Mouse (Mus musculus): Measurements from ENCODE around the gene Cyp2s1.

Cyp2s1 gene

DNA sequence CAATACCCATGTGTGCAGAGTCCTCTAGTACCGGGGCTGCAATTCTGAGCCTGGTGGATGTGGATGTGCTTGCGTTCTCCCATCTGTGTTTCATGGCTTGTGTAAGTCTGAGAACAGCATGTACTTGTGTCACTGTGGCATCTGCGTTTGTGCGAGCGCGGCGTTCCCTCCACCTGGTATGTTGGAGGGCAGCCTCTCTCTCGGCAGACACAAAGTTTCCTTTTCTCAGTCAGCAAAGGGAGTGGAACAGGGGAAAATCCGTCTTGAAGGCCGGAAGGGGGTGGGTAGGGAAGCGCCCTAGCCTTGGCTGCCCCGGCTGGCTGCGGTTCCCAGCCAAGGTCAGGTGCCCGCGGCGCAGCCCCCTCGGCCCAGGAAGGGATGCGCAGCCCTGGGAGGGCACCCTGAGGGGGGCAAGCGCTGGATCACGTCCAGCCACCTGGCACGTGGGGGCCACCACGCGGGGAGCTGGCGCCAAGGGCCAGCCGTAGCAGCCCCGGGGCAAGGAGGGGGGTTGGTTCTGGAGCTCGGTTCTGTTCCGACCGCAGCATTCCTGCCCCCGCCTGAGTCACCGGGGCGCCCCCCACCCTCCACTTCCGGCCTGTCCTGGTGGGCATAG, 35.3 kb downstream of the Cyp2s1 start:
- DNase-seq (ENCODE audit: low spot score in 2 of 2) = no peak

DNA sequence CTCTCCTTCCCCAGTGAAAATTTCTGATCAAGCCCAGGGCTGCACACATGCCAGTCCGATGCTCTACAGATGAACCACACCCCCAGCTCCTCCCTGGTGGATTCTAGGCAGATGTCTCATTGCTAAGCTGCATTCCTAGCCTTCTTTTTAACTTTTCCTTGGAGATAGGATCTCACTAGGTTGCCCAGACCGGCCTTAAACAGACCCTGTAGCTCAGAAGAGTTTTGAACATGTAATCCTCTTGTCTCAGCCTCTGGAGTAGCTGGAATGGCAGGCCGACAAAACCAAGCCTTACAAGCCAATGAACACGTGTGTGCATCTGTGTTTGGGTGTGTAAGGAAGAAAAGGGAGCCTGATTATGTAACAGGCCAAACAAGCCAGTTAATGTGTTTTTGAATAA, 36.0 kb downstream of the Cyp2s1 start:
- no peak for DNase-seq (ENCODE audit: low spot score in 2 of 2)

DNA sequence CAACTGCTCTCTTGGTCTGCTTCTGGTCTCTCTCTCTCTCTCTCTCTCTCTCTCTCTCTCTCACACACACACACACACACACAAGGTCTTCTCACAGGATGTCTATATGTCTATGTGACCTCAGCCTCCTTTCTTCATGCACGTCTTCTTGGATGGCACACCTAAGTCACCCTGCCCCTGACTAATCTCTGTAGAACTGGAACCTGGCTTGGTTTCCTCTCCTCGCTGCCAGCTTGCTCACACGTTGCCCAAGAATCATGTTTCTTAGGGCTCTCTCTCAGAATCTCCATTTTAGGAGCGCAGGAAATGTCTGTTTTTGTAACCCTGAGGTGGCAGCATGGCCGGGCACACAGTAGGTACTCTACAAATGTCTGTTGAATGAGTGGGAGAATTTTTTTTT, 36.7 kb downstream of the Cyp2s1 start:
- DNase-seq (ENCODE audit: low spot score in 2 of 2) = no peak

DNA sequence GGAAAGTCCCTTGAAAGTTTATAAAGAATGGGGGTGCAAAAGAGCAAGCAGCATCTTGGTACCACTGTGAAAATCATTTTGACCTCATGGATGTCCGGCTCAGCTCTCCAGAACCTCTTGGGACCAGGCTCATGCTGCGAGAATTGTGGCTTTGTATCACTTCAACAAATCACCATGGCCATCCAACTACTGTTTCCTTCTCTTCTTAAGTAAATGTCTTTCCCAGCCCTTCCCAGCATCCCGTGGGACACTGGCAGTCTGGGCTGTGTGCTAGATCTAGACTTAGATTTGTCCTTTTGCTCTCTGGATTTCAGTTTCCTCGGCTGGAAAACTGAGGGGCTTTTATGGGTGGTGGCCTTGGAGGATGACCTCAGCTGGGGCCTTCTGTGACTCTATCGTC, 48.5 kb downstream of the Cyp2s1 start:
- no peak for DNase-seq (ENCODE audit: low spot score in 2 of 2)

DNA sequence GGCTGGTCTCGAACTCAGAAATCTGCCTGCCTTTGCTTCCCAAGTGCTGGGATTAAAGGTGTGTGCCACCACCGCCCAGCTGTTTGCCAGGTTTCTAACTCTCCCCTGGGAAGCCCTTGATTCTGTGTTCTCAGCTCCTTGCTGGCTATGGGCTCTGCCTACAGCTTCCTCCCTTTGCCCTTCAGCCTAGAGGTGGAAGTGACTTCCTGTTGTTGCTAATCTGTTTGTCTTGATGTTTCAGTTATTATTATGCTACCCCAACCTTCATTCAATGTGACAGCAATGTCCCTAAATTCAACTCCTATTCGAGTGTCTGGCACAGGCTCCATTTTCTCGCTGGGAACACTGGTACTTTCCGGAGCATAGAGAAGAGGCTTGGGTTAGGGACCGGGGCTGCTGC, 50.6 kb downstream of the Cyp2s1 start:
- DNase-seq (ENCODE audit: low spot score in 2 of 2) = no peak

DNA sequence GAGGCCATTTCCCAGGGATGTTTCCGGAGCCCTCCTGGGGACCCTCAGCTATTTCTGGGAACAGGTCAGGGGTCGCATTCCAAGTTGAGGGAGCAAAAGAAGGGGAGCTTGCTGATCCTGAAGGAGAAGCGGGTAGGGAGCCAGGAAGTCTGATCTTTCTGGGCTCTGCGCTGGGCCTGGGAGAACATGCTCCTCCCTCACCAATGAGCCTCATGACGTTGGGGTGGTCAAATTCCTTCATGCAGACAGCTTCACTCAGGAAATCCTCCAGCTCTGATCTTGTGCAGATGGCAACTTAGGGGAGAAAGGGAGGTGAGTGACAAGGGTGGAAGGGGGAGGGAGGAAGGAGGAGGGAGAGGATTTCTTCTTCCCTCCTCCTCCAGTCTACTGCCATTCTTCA, 52.5 kb downstream of the Cyp2s1 start:
- no peak for DNase-seq (ENCODE audit: low spot score in 2 of 2)

DNA sequence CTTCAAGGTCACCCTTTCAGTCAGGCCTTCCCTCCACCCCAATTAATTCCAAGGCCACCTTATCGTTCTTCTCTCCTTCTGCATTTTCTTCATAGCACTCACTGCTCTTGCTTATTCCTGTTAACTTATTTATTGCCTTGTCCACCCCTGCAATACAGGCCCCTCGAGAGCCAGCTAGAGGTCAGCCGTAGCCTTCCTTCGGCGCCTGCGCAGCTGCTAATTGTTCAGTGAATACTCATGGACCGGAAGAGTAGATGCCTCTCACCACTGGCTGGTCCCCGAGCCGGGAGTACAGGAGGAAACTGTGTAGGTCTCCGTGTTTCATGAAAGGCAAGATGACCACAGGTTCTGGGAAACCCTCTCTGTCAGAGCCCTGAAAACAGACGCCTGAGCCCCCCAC, 53.0 kb downstream of the Cyp2s1 start:
- no peak for DNase-seq (ENCODE audit: low spot score in 2 of 2)

DNA sequence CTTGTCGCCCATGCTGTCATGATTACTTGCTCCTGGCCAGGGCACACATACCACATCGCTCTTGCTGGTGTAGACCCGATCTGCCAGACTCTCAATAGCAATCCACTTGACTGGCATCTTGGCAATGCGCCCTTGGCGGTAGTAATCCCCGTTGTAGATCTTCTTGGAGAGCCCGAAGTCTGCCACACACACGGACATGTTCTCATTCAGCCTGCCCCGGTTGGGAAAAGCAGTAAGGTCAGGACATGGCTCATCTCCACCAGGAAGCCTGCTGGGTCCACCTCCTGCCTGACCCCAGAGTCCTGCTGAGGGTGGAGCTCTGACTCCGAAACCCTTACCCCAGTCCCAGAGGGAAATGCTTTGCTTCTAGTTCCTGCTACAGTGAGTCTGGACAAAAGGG, 55.4 kb downstream of the Cyp2s1 start:
- no peak for DNase-seq (ENCODE audit: low spot score in 2 of 2)

DNA sequence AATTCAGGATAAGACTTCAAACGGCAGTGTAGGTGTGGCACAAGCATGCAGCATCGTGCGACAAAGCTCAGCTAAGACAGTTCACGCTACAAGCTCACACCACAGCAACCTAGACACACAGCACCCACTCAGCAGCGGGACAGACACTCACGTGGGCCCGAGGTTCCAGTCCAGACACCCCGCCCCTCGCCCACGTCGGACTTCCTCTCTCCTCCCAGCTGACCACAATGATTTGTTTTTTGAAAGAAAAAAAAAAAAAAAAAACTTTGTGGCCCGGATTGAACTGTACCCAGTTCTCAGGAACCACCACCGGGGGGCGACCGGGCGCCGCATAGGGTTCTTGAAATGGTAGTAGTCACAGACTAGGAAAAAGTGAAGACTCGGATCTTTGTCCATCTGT, 60.7 kb downstream of the Cyp2s1 start:
- DNase-seq (ENCODE audit: low spot score in 2 of 2) = peak; percentile 89

DNA sequence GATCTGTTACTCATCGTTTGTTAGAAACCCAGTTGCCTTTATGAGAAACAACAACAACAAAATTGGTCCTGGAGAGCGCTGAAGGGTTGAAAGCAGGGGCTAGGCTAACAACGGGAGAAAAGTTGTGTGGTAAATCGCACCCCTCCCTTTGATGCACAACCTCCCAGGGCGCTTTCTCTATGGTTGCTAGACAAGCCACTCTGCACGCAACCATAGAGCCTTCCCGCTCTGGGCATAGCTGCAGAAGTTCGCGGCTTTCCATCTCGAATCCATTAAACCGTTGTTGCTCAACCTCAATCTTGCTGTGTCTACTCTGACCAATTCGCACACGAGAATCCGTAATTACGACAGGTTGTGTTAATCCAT, 61.3 kb downstream of the Cyp2s1 start:
- peak in 1 of 2 experiments; percentile 63 for DNase-seq (ENCODE audit: low spot score in 2 of 2)

DNA sequence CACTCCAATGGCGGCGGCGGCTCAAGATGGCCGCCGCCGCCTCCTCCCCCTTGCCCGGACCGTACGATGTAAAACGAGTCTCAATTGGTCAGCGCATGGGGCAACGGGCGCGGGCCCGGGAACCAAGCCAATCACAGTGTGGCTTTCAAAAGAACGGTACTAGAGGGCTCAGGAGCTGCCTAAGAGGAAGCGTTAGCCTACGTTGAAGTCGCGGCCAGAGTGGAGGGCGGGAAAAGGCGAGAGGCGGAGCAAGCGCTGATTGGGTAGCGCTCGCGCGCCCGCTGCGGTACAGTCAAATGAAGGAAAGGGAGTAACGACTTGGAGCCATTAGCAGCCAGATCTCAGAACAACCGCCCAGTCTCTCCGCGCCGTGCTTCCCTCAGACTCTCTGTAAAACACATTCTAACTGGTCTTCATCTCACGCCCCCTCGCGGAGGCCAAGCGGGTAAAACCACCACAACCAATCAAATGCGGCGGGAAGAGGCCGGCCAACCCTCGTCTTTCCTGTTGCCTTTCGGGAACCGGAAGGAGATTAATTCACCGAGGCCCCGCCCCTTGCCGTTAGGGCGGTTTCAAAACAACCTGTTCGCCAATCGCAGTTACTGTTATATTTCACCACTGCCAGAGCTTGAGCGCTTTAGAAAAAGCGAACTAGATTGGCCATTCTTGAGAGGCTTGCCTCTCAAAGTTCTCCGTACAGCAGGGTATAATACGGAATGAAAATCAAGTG, 61.8 kb downstream of the Cyp2s1 start, which contains the start of gene Hnrnpul1:
Hnrnpul1 (minus strand) TSS at position 20 of the 730 bp plus-strand sequence.
- peak; percentile 100 for DNase-seq (ENCODE audit: low spot score in 2 of 2)

DNA sequence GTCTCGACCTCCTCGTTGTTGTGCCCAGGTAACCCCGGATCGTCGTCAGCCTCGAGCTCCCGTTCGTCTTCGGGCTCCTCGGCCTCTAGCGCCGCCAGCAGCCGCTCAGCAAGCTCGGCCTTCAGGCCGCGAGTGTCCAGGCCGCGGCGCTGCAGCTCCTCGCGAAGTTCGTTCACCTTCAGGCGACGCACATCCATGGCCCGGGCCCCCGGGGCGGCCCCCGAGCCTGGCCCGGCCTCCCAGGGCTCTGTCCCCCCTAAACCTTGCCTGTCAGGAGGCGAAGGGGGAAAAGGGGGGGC, 62.3 kb downstream of the Cyp2s1 start:
- DNase-seq (ENCODE audit: low spot score in 2 of 2) = no peak

DNA sequence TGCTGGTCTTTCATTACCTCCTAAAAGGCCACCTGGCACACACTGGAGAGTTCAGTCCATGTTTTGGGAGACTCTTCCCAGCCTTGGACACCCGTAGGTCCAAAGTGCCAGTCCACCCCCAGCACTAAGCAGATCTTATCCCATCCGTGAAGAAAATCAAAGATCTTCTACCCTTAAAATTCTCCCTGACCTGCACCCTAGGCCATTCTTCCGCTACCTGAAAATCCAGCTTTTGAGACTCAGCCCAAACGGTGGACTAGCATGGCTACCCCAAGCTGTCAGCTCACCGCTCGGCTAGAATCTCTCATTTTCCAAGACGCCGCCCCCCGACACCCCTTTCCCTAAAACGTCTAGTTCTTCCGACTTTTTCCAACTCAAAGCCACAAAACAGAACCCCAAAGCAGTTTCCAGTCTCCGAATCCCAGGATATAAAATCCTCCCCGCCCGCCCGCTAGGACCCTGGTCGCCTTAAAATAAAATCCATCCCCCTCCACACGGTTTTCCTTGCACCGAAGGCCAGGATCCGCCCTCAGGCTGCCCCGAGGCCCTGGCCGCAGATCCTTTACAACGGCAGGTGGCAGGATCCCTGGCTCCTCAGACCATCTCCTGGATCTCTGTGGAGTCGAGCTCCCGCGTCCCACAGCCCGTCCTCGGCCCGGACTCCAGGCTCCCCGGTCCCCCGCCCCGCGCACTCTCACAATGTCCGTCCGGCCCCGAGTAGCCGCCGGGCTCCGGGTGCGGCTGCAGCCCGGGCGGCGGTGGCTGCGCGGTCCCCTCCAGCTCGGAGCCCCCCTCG, 62.9 kb downstream of the Cyp2s1 start:
- DNase-seq (ENCODE audit: low spot score in 2 of 2) = peak in 1 of 2 experiments; percentile 24

DNA sequence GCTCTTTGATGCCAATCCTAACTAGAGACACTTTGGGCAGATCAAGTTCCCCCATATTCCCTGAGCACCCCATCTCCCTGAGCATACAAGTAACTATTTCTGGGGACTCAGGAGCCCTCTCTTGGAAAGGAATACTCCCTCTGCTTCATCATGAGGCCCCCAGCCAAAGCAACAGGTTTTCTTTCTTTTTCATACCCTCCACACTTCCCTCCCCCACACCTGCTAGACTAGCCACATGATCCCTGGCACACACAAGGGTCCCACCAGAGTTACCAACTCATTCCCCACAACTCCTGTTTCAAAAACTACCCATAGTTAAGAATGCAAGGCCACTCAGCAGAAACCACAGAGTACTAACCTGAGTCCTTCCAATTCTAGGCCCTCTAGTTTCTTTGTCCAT, 63.6 kb downstream of the Cyp2s1 start:
- no peak for DNase-seq (ENCODE audit: low spot score in 2 of 2)
